Mouse (Mus musculus): ENCODE data around the gene Cdkn1c. TPM values are rescaled to one million over a fixed set of nuclear protein-coding genes. Genes with fewer than 3 reads are reported as not detected.

Cdkn1c gene
- polyA plus RNA-seq (2012; rRNA removed) = 1.9 and 2.6 TPM in 2 replicates

- DNase-seq (ENCODE audit: low read depth, low spot score) = no peak
- 27% methylated on average over 48 of the region's 48 CpGs for WGBS
Measured at GRCm38 (mm10) chr7:143460874-143461273, at the start of gene Cdkn1c. Gene Cdkn1c, minus strand, starts transcription at chr7:143461050.

- DNase-seq (ENCODE audit: low read depth, low spot score) = no peak
- 82% methylated on average over 1 of the region's 1 CpGs for WGBS
Measured at GRCm38 (mm10) chr7:143509566-143509965, 48.7 kb upstream of the Cdkn1c start.

DNA sequence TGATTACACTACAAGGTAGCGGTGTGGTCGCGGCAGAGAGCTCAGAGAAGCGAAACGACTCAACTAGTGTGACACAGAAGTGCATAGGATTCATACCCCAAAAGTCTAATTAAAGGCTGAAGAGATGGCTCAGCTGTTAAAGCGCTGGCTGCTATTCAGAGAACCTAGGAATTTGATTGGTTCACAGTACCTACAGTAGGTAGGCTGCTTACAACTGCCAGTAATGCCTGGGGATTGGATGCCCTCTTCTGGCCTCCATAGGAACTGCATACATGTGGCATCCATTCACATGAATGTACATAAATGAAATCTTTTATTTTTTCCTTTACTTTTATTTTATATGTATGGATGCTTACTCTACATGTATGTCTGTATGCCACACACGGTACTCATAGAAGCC is 45.8 kb upstream of the Cdkn1c start:
- DNase-seq (ENCODE audit: low read depth, low spot score) = no peak
- 37% methylated on average over 7 of the region's 7 CpGs for WGBS

GRCm38 (mm10) chr7:143506271-143506670 is 45.4 kb upstream of the Cdkn1c start:
- no peak for DNase-seq (ENCODE audit: low read depth, low spot score)
- WGBS = 69% methylated on average over 7 of the region's 7 CpGs

DNA sequence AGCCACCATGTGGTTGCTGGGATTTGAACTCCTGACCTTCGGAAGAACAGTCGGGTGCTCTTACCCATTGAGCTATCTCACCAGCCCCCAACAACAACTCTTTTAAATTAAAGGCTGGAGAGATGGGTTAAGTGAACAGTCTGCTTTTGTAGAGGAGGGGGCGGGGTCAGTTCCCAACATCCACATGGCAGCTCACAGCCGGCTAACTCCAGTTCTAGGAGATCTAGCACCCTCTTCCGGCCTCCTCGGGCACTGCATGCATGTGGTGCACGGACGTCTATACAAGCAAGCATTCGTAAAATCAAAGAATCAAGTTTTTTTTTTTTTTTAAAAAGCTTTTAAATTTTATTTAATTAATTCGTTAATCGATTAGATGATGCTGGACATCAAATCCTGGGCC is 45.0 kb upstream of the Cdkn1c start:
- DNase-seq (ENCODE audit: low read depth, low spot score) = no peak
- 27% methylated on average over 11 of the region's 11 CpGs for WGBS

DNA sequence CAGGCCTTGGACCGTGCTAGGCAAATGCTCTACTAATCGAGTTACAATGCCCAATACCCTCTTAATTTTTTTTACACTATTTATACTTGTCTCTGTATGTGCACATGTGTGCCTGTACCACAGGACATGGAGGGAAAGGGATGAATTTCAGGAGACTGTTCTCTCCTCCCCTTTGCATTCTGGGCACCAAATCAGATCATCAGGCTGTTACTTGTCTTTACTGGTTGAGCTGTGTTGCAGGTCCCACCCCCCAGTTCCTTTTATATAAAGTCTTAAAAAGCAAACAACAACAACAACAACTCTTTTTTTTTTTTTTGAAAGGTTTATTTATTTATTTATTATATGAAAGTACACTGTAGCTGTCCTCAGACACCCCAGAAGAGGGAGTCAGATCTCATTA is 44.6 kb upstream of the Cdkn1c start:
- no peak for DNase-seq (ENCODE audit: low read depth, low spot score)
- WGBS = 80% methylated on average over 2 of the region's 2 CpGs

- no peak for DNase-seq (ENCODE audit: low read depth, low spot score)
- WGBS = 81% methylated on average over 6 of the region's 6 CpGs
Measured at GRCm38 (mm10) chr7:143503926-143504325, 43.1 kb upstream of the Cdkn1c start.

GRCm38 (mm10) chr7:143502418-143503200 is 41.8 kb upstream of the Cdkn1c start, which contains the start of gene Phlda2:
Gene Phlda2, minus strand, starts transcription at chr7:143503150.
- WGBS = 1% methylated on average over 51 of the region's 51 CpGs
- no peak for DNase-seq (ENCODE audit: low read depth, low spot score)

DNA sequence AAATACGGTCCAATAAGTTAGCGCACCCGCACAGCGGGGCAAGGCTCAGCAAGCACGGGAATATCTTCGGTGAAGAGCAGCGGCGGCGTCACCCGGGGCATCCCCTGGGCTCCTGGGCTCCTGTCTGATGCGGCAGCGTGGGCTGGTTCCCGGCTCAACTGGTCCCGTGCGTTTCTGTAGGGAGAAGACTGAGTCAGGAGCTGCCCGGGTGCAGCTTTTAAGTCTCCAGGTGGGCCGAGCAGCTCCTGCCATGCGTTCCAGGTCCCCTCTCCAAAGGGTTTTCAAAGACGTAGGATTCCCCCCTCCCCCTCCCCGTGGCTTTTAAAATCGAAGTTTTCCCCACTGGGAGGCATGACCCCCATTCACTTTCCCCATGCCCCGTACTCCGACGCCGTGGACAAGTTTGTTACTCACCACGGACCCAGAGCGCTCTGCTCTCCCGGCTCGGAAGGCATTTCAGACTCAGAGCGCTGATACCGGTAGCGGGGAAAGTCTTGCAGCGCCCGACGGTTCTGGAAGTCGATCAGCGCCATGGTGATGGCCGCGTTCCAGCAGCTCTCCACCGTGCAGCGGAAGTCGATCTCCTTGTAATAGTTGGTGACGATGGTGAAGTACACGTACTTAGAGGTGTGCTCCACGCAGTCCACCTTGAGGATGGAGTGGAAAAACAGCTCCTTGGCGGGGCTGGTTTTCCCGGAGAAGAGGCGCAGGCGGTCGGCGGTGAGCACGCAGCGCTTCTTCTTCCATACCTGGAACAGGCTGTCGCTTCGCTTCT is 41.0 kb upstream of the Cdkn1c start:
- 2% methylated on average over 55 of the region's 55 CpGs for WGBS
- no peak for DNase-seq (ENCODE audit: low read depth, low spot score)

DNA sequence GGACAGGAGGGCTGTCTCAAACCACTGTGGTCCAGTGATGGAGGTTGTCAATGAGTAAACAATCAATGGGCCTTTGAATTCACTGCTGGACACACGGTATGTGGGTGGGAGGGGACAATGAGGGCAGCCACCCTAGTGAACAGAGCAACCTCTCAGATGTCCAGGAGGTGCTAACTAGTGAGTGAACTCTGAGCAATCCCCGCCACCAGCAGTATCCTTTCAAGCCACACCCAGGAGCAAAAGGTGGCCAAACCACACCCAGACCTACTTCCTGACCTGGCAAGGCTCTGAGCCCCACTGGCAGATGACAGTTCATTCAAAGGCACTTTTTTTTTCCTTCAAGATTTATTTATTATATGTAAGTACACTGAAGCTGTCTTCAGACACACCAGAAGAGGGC is 40.1 kb upstream of the Cdkn1c start:
- DNase-seq (ENCODE audit: low read depth, low spot score) = no peak
- WGBS = 36% methylated on average over 2 of the region's 2 CpGs

- WGBS = 72% methylated on average over 4 of the region's 4 CpGs
- DNase-seq (ENCODE audit: low read depth, low spot score) = no peak
Measured at GRCm38 (mm10) chr7:143498584-143498983, 37.7 kb upstream of the Cdkn1c start.

- DNase-seq (ENCODE audit: low read depth, low spot score) = no peak
- 57% methylated on average over 8 of the region's 8 CpGs for WGBS
Measured at GRCm38 (mm10) chr7:143495104-143495961, 34.5 kb upstream of the Cdkn1c start.

- WGBS = 82% methylated on average over 6 of the region's 6 CpGs
- DNase-seq (ENCODE audit: low read depth, low spot score) = no peak
Measured at GRCm38 (mm10) chr7:143493616-143494126, 32.8 kb upstream of the Cdkn1c start.

- no peak for DNase-seq (ENCODE audit: low read depth, low spot score)
- 88% methylated on average over 6 of the region's 6 CpGs for WGBS
Measured at GRCm38 (mm10) chr7:143489735-143490134, 28.9 kb upstream of the Cdkn1c start.

GRCm38 (mm10) chr7:143482541-143482940 is 21.7 kb upstream of the Cdkn1c start:
- 47% methylated on average over 6 of the region's 6 CpGs for WGBS
- no peak for DNase-seq (ENCODE audit: low read depth, low spot score)

- WGBS = 72% methylated on average over 5 of the region's 5 CpGs
- no peak for DNase-seq (ENCODE audit: low read depth, low spot score)
Measured at GRCm38 (mm10) chr7:143481806-143482387, 21.0 kb upstream of the Cdkn1c start.

- DNase-seq (ENCODE audit: low read depth, low spot score) = no peak
- 32% methylated on average over 13 of the region's 13 CpGs for WGBS
Measured at GRCm38 (mm10) chr7:143480498-143480897, 19.6 kb upstream of the Cdkn1c start.

DNA sequence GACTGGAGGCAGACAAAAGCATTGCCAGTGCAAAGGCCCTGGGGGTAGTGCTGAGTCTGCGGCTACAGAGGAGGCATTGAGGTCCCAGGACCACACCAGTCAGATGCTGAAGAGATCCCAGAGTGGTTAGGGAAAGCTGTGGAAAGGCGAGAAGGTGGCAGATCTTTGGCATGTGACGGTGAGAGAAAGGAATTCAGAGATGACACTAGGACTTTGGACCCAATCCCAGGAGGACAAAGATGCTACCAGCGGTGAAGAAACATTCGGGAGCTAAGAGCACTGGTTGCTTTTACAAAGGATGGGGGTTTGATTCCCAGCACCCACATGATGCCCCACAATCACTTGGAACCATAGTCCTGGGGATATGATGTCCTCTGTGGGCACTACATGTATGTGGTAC is 16.9 kb upstream of the Cdkn1c start:
- no peak for DNase-seq (ENCODE audit: low read depth, low spot score)
- 86% methylated on average over 5 of the region's 5 CpGs for WGBS

- no peak for DNase-seq (ENCODE audit: low read depth, low spot score)
- 38% methylated on average over 3 of the region's 3 CpGs for WGBS
Measured at GRCm38 (mm10) chr7:143476702-143477335, 16.0 kb upstream of the Cdkn1c start.

All from large intestine, adult 2 months (tissue).